Mouse (Mus musculus): ENCODE data around the gene Uck2.

Gene Uck2

GRCm38 (mm10) chr1:167273380-167274163 is 11.5 kb downstream of the Uck2 start:
- no peak for TF ChIP-seq GATA4 (IDR thresholded peaks at IDR 0.05; ENCODE audit: insufficient replicate concordance, low read length)

GRCm38 (mm10) chr1:167271841-167272240 is 13.3 kb downstream of the Uck2 start:
- no peak for TF ChIP-seq GATA4 (IDR thresholded peaks at IDR 0.05; ENCODE audit: insufficient replicate concordance, low read length)

GRCm38 (mm10) chr1:167271304-167271703 is 13.8 kb downstream of the Uck2 start:
- TF ChIP-seq GATA4 (IDR thresholded peaks at IDR 0.05; ENCODE audit: insufficient replicate concordance, low read length): no peak

- TF ChIP-seq GATA4 (IDR thresholded peaks at IDR 0.05; ENCODE audit: insufficient replicate concordance, low read length): no peak
Observed at GRCm38 (mm10) chr1:167270342-167271111, 14.6 kb downstream of the Uck2 start.

GRCm38 (mm10) chr1:167269856-167270270 is 15.3 kb downstream of the Uck2 start:
- TF ChIP-seq GATA4 (IDR thresholded peaks at IDR 0.05; ENCODE audit: insufficient replicate concordance, low read length): no peak

- no peak for TF ChIP-seq GATA4 (IDR thresholded peaks at IDR 0.05; ENCODE audit: insufficient replicate concordance, low read length)
Observed at GRCm38 (mm10) chr1:167269350-167269811, 15.7 kb downstream of the Uck2 start.

GRCm38 (mm10) chr1:167268360-167269063 is 16.6 kb downstream of the Uck2 start:
- no peak for TF ChIP-seq GATA4 (IDR thresholded peaks at IDR 0.05; ENCODE audit: insufficient replicate concordance, low read length)

GRCm38 (mm10) chr1:167266720-167267119 is 18.4 kb downstream of the Uck2 start:
- TF ChIP-seq GATA4 (IDR thresholded peaks at IDR 0.05; ENCODE audit: insufficient replicate concordance, low read length): no peak

- no peak for TF ChIP-seq GATA4 (IDR thresholded peaks at IDR 0.05; ENCODE audit: insufficient replicate concordance, low read length)
Observed at GRCm38 (mm10) chr1:167265366-167265765, 19.8 kb downstream of the Uck2 start.

GRCm38 (mm10) chr1:167262489-167263041 is 22.6 kb downstream of the Uck2 start:
- TF ChIP-seq GATA4 (IDR thresholded peaks at IDR 0.05; ENCODE audit: insufficient replicate concordance, low read length): no peak

- no peak for TF ChIP-seq GATA4 (IDR thresholded peaks at IDR 0.05; ENCODE audit: insufficient replicate concordance, low read length)
Observed at GRCm38 (mm10) chr1:167261750-167262149, 23.4 kb downstream of the Uck2 start.

- no peak for TF ChIP-seq GATA4 (IDR thresholded peaks at IDR 0.05; ENCODE audit: insufficient replicate concordance, low read length)
Observed at GRCm38 (mm10) chr1:167259702-167260101, 25.4 kb downstream of the Uck2 start.

GRCm38 (mm10) chr1:167256724-167257302 is 28.3 kb downstream of the Uck2 start:
- no peak for TF ChIP-seq GATA4 (IDR thresholded peaks at IDR 0.05; ENCODE audit: insufficient replicate concordance, low read length)

- TF ChIP-seq GATA4 (IDR thresholded peaks at IDR 0.05; ENCODE audit: insufficient replicate concordance, low read length): no peak
Observed at GRCm38 (mm10) chr1:167253579-167253978, 31.5 kb downstream of the Uck2 start.

- no peak for TF ChIP-seq GATA4 (IDR thresholded peaks at IDR 0.05; ENCODE audit: insufficient replicate concordance, low read length)
Observed at GRCm38 (mm10) chr1:167249881-167250280, 35.2 kb downstream of the Uck2 start.
